Mouse (Mus musculus) brain, embryonic 14.5 days (tissue): ENCODE data around the gene Fbxo21.

Experiments
- CTCF ChIP-seq: fragments of 200-500 bp; IDR thresholded peaks from 2 replicates; pipeline ENCODE4 v1.5.1; 2012; ENCODE audit warnings: inconsistent platforms, mild to moderate bottlenecking, moderate library complexity, borderline replicate concordance; ENCODE audit not compliant: insufficient read depth, insufficient read length; ENCODE audit errors: extremely low read depth
- POLR2A ChIP-seq: fragments of 200-500 bp; IDR thresholded peaks from 2 replicates; pipeline ENCODE4 v1.6.1; 2012; ENCODE audit warnings: mild to moderate bottlenecking, inconsistent platforms, borderline replicate concordance; ENCODE audit not compliant: poor library complexity, insufficient read depth, insufficient read length, severe bottlenecking; ENCODE audit errors: extremely low read depth

- TF ChIP-seq POLR2A (no peak), CTCF (no peak)
Observed at GRCm38 (mm10) chr5:118019905-118020304, 43.4 kb downstream of the Fbxo21 start.
